Mouse (Mus musculus) limb, embryonic 15.5 days (tissue): ENCODE results near the gene Tmem82. TPM values are rescaled to one million over a fixed set of nuclear protein-coding genes. Genes with fewer than 3 reads are reported as not detected.

ENCODE experiments used
- ATAC-seq: fragments of 200-750 bp; cut with Nextera tagmentation; 2 replicates; pipeline ENCODE4 v1.8.0; 2017; ENCODE audit warnings: low read depth, moderate TSS enrichment; ENCODE audit not compliant: insufficient number of reproducible peaks, low FRiP score, low TSS enrichment
- H3K27ac ChIP-seq: fragments of 300-500 bp; sonication (generic); 2 replicates; pipeline ENCODE4 v1.5.1; 2015; ENCODE audit warnings: moderate library complexity, mild to moderate bottlenecking, inconsistent platforms
- H3K27me3 ChIP-seq: fragments of 300-500 bp; sonication (generic); 2 replicates; pipeline ENCODE4 v1.6.1; 2015; ENCODE audit warnings: inconsistent platforms
- H3K36me3 ChIP-seq: fragments of 300-500 bp; sonication (generic); 2 replicates; pipeline ENCODE4 v1.6.1; 2015; ENCODE audit warnings: inconsistent platforms
- H3K4me1 ChIP-seq: fragments of 300-500 bp; sonication (generic); 2 replicates; pipeline ENCODE4 v1.6.1; 2015; ENCODE audit warnings: inconsistent platforms
- H3K4me2 ChIP-seq: fragments of 300-500 bp; sonication (generic); 2 replicates; pipeline ENCODE4 v1.6.1; 2015; ENCODE audit warnings: mild to moderate bottlenecking, inconsistent platforms
- H3K4me3 ChIP-seq: fragments of 300-500 bp; sonication (generic); 2 replicates; pipeline ENCODE4 v1.5.1; 2015; ENCODE audit warnings: mild to moderate bottlenecking, inconsistent platforms
- H3K9ac ChIP-seq: fragments of 300-500 bp; sonication (generic); 2 replicates; pipeline ENCODE4 v1.6.1; 2015; ENCODE audit warnings: inconsistent platforms
- H3K9me3 ChIP-seq: fragments of 300-500 bp; sonication (generic); 2 replicates; pipeline ENCODE4 v1.6.1; 2016; ENCODE audit warnings: inconsistent platforms
- WGBS: fragments of 180-500 bp; shearing (Covaris S2); methylation state at CpG from one replicate; pipeline ENCODE4 v1.1.7; 2015; 5-methylcytosine and 5-hydroxymethylcytosine counted together
- polyA plus RNA-seq: library from polyadenylated mRNA; unstranded; fragments of >200 nt; fragmentation: Nextera tagmentation; extraction: Ambion mirVana; gene quantifications from 2 replicates; pipeline ENCODE4 v1.2.1, GENCODE M21; 2015

Gene Tmem82
- polyA plus RNA-seq, 1 experiment from 2014 or later, result 0.20 TPM

DNA sequence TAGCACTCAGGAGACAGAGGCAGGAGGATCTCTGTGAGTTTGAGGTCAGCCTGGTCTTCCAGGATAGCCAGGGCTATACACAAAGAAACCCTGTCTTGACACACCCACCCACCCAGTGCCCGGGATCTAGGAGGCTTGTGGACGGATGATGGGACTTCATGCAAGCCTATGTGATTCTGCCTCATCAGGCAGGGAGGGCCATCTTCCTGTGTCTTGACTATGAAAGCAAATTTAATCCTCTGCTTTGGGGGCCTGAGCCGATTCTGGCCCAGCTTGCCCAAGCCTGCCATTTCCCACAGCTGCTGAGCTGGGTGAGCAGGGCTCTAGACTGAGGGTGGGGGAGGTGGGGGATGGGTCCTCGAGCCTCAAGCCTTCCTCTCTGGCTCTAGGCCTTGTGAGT is 14.5 kb downstream of the Tmem82 start:
- H3K27ac ChIP-seq, result no peak overlapping the region
- H3K9ac ChIP-seq, result no peak overlapping the region
- H3K4me1 ChIP-seq, result peaks cover 29% of the 10 kb centered on the region
- no peak for ATAC-seq
- no peak overlapping the region for H3K4me3 ChIP-seq
- no peaks in the 10 kb centered on the region for H3K36me3 ChIP-seq
- H3K4me2 ChIP-seq, result no peak overlapping the region
- H3K9me3 ChIP-seq, result no peaks in the 10 kb centered on the region
- WGBS, result 61% methylated on average over 4 of the region's 4 CpGs
- no peaks in the 10 kb centered on the region for H3K27me3 ChIP-seq

DNA sequence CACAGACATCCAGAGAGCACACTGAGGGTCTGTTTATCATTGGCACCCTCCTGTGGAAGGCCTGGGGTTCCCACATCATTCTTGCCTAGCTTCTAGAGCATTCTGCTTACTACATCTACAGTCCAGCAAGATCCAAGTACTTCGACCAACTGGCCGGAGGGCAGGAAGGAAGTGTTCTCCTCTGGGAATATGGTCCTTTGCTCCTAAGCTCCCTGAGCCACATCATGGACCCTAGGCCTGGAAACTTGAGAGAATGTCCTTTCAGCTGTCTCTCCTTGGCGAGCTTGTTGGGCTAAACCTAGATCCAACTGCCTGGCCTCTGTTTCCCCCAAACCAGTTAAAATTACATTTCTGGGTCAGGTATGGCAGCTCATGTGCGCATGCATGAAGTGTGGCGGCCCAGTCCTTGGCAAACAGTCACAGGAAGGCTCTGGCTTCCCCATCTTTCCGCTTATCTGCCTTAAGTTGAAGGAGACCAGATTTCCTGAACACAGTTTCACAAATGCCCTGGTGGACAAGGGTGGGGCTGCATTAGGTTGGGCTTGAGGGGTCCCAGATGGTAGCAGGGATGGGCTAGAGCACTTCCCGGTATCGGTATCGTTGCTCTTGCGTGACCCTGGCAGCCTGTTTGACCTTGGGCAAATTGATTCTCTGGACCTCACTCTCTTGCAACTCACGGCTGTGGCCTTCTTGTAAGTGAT is 15.8 kb downstream of the Tmem82 start:
- Histone ChIP-seq H3K4me2 (no peak overlapping the region), H3K4me3 (no peak overlapping the region), H3K36me3 (no peaks in the 10 kb centered on the region), H3K27me3 (no peaks in the 10 kb centered on the region), H3K9me3 (no peaks in the 10 kb centered on the region), H3K9ac (no peak overlapping the region), H3K4me1 (peaks cover 41% of the 10 kb centered on the region), H3K27ac (no peak overlapping the region)
- ATAC-seq, result no peak
- 75% methylated on average over 11 of the region's 11 CpGs for WGBS

DNA sequence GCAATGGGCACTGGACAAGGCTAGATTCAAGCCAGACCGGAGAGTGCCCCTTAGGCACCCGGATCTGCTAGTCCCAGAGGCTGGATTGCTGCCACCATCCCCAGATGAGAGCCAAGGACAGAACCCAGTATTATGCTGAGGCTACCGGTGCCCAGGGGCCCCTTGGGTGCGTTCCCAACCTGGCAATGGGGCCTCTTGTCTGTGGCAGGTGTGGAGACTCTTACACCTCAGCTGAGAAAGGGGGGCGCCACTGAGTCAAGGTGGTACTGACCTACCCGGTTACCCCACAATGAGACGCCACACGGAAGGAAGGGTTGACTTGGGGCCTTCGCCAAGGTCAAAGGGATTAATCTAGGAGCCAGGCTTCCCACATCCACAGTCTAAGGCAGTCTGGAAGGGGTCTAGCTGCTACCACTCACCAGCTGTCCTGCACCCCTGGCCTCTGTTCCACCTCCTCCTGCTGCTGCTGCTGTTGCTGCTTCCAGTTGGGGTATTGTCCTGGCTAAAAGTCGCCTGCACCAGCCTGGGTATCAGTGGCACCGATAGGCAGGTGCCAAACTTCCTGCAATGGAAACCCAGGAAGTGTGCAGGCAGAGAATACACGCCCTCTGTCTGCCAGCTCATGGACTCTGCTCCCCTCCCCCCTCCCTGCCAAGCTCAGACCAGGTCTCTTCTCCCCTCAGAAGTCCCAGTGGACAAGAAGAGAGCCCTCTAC is 17.1 kb downstream of the Tmem82 start:
- peaks cover 41% of the 10 kb centered on the region for H3K4me1 ChIP-seq
- ATAC-seq, result no peak
- no peaks in the 10 kb centered on the region for H3K27me3 ChIP-seq
- no peaks in the 10 kb centered on the region for H3K36me3 ChIP-seq
- 74% methylated on average over 12 of the region's 12 CpGs for WGBS
- H3K9ac ChIP-seq, result no peak overlapping the region
- no peak overlapping the region for H3K4me3 ChIP-seq
- H3K27ac ChIP-seq, result peak overlapping the region; percentile 27; the same call in 1 of the 2 replicates
- H3K4me2 ChIP-seq, result no peak overlapping the region
- H3K9me3 ChIP-seq, result no peaks in the 10 kb centered on the region

DNA sequence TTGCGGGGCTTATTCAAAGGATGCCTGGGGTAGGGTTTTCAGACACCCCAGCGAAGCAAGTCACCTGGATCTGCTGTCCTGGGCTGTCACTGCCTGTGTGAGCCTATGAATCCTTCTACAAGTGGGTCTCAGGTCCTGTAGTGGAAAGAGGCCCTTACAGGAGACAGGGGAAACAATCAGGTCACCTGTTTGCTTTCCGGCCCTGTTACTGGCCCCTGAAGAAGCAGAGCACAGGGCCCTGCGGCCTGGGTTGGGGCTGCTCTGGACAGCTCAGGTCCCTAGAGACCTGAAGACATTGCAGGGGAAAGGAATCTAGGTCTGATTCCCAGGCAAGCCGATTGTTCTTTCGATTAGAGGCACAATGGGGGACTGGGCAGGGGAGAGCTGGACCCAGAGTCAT is 18.1 kb downstream of the Tmem82 start:
- H3K9ac ChIP-seq, result no peak overlapping the region
- no peak for ATAC-seq
- peak overlapping the region; percentile 98; the same call in 1 of the 2 replicates for H3K4me2 ChIP-seq
- H3K4me3 ChIP-seq, result peak overlapping the region; percentile 61; the same call in 1 of the 2 replicates
- 33% methylated on average over 6 of the region's 6 CpGs for WGBS
- no peaks in the 10 kb centered on the region for H3K36me3 ChIP-seq
- H3K9me3 ChIP-seq, result no peaks in the 10 kb centered on the region
- H3K27me3 ChIP-seq, result no peaks in the 10 kb centered on the region
- H3K27ac ChIP-seq, result peak overlapping the region; percentile 71; the same call in 1 of the 2 replicates
- H3K4me1 ChIP-seq, result peaks cover 41% of the 10 kb centered on the region

DNA sequence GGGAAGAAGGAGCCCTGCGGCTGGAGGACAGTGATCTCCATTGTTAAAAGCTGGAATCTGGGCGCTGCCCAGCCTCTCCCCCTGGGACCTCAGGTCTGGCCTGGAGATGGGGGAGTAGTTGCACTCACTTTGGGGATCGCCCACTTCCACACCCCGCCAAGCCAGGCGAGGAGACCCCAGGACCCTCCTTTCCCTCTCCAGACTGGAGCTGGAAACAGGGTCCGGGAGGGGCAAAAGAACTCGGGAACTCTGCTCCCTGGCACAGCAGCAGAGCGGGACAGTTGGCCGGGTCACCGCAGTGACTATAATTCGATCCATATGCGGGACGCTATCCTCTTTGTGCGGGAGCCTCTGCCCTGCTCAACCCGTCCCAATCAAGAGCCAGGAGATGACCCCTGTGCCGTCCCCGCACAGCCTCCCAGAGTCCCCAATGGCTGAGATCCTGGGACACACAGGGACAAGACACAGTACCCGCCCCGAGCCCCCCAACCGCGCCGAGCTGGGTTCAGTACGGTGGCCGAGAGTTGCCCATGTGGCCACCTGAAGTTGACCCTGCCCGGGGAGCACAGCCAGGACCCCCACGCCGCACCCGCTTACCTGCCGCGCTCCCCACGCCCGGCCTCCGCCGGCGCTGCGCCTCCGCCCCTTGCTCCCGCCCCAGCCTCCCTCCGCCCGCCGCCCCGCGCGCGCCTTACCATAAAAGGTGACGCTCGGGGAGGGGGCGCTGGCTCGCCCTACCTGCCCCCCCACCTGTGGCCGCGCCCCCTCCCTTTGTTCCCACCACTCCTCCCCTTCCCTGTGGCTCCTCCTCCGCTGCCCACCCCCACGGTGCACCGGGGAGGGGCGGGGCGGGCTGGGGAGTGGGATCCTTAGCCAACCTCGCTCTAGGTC is 18.9 kb downstream of the Tmem82 start:
- H3K4me2 ChIP-seq, result peak overlapping the region; percentile 98
- WGBS, result under 1% methylated on average over 44 of the region's 57 CpGs
- no peaks in the 10 kb centered on the region for H3K9me3 ChIP-seq
- peak overlapping the region; percentile 76 for H3K27ac ChIP-seq
- peak overlapping the region; percentile 57 for H3K9ac ChIP-seq
- H3K4me1 ChIP-seq, result peaks cover 40% of the 10 kb centered on the region
- ATAC-seq, result 0 out of 2 replicates have a peak, but pooled peaks have one; percentile 8
- peak overlapping the region; percentile 61 for H3K4me3 ChIP-seq
- no peaks in the 10 kb centered on the region for H3K27me3 ChIP-seq
- H3K36me3 ChIP-seq, result peaks cover 8% of the 10 kb centered on the region

GRCm38 (mm10) chr4:141598894-141599250 is 19.6 kb downstream of the Tmem82 start:
- 1% methylated on average over 9 of the region's 9 CpGs for WGBS
- H3K9ac ChIP-seq, result peak overlapping the region; percentile 57
- peaks cover 14% of the 10 kb centered on the region for H3K36me3 ChIP-seq
- H3K9me3 ChIP-seq, result no peaks in the 10 kb centered on the region
- H3K4me3 ChIP-seq, result peak overlapping the region; percentile 61
- peak overlapping the region; percentile 76 for H3K27ac ChIP-seq
- no peaks in the 10 kb centered on the region for H3K27me3 ChIP-seq
- no peak for ATAC-seq
- peak overlapping the region; percentile 98 for H3K4me2 ChIP-seq
- peaks cover 34% of the 10 kb centered on the region for H3K4me1 ChIP-seq

DNA sequence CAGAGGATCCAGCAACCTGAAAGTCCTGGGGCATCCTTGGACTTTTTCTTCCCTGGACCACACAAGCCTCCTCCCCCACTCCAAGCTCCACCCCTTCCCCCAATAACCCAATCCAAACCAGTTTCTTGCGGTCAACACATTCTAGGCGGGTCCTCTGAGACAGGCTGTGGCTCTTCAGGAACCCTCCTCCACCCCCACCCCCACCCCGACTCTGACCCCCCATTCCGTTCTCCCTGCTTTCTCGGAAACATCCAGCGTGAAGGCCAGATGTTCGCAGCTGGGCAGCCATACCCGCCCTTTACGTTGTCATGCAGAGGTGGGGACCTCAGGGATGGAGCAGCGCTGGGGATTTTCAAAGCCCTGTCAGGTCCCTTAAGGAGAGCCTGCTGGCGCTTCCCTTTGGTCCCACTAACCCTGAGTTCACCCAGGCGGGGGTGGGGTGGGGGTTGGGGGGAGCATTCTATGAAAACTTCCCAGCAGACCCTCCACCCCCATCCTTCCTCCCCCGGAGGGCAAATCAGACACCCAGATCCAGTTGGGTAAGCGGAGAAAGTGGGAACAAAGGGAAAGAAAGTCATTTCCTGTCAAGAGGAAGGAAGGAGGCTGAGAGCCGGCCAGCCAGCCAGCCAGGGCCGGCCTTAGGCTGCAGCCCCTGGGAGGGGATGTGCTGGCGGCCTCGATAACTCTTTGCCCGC is 20.1 kb downstream of the Tmem82 start:
- Histone ChIP-seq H3K36me3 (peaks cover 16% of the 10 kb centered on the region), H3K27ac (peak overlapping the region; percentile 76), H3K9me3 (no peaks in the 10 kb centered on the region), H3K9ac (peak overlapping the region; percentile 37; the same call in 1 of the 2 replicates), H3K4me2 (peak overlapping the region; percentile 98), H3K4me1 (peaks cover 33% of the 10 kb centered on the region), H3K4me3 (peak overlapping the region; percentile 61), H3K27me3 (no peaks in the 10 kb centered on the region)
- ATAC-seq, result no peak
- WGBS, result 2% methylated on average over 18 of the region's 19 CpGs

- Histone ChIP-seq H3K4me2 (no peak overlapping the region), H3K4me3 (no peak overlapping the region), H3K9me3 (no peaks in the 10 kb centered on the region), H3K27me3 (no peaks in the 10 kb centered on the region), H3K27ac (no peak overlapping the region), H3K9ac (no peak overlapping the region), H3K4me1 (peaks cover 33% of the 10 kb centered on the region), H3K36me3 (peaks cover 27% of the 10 kb centered on the region)
- no peak for ATAC-seq
- WGBS, result 83% methylated on average over 8 of the region's 8 CpGs
These were observed 21.6 kb downstream of the Tmem82 start for GRCm38 (mm10) chr4:141596700-141597328.

DNA sequence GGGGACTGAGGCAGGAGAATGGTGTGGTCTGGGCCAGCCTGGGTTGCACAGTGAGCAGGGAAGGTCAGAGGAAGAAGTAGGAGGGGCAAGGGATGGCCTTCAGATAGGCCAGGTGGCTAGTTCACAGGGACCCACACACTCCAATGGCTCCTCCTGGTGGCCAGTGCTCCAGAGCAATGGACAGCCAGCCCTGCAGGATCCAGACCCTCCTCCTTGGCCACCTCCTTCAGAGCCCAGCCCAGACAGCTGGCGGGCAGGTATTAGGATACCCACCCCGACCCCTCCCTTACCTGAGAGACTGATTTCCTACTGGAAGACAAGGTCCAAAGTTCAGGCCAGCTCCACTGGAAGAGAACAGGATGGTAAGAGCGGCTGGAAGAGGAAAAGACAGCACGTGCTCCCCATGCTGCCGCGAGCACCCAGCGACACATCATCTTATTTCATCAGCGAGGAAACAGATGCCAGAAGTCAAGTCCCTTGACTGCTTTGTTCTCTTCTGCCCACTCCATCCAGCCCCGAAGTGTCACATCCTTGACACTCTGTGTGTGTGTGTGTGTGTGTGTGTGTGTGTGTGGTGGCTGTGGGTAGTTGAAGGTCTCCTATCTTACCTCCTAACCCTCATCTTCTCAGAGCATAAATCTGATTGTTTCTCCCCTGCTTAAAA is 22.7 kb downstream of the Tmem82 start:
- no peak overlapping the region for H3K27ac ChIP-seq
- peaks cover 31% of the 10 kb centered on the region for H3K36me3 ChIP-seq
- no peak overlapping the region for H3K9ac ChIP-seq
- WGBS, result 82% methylated on average over 9 of the region's 9 CpGs
- H3K27me3 ChIP-seq, result no peaks in the 10 kb centered on the region
- ATAC-seq, result no peak
- peaks cover 29% of the 10 kb centered on the region for H3K4me1 ChIP-seq
- no peak overlapping the region for H3K4me2 ChIP-seq
- H3K9me3 ChIP-seq, result no peaks in the 10 kb centered on the region
- no peak overlapping the region for H3K4me3 ChIP-seq

GRCm38 (mm10) chr4:141595138-141595537 is 23.3 kb downstream of the Tmem82 start:
- 90% methylated on average over 11 of the region's 11 CpGs for WGBS
- H3K36me3 ChIP-seq, result peaks cover 31% of the 10 kb centered on the region

More at GRCm38 (mm10) chr4:141595138-141595537, 23.3 kb downstream of the Tmem82 start:
- Histone ChIP-seq H3K4me3 (no peak overlapping the region), H3K4me1 (peaks cover 24% of the 10 kb centered on the region), H3K27ac (no peak overlapping the region), H3K9ac (no peak overlapping the region), H3K27me3 (no peaks in the 10 kb centered on the region), H3K4me2 (no peak overlapping the region), H3K9me3 (no peaks in the 10 kb centered on the region)
- ATAC-seq, result no peak
